8 mouse cellular contexts compared by ENCODE assay signal in genomic region chr5:76139808-76140729, GRCm38 (mm10). TPM values are rescaled to one million over a fixed set of nuclear protein-coding genes. Genes with fewer than 3 reads are reported as not detected.
A peak's percentile ranks its signal among the peaks of the same experiment; 100 is the strongest.
DNase-seq lines count a peak whose midpoint lies in the region; ATAC-seq and TF ChIP-seq lines count a peak whose summit lies in the region.

TSS of gene Srd5a3 (plus strand) at chr5:76140271.

- DNase-seq in A20 (ENCODE audit: low read depth, low spot score) (peak; percentile 98), liver (peak; percentile 96)
- DNase-seq in heart, embryonic 10.5 days (ENCODE audit: low spot score): peak; percentile 98
- DNase-seq in spleen, postnatal 4 days (ENCODE audit: low spot score in 2 of 2): peak; percentile 97 to 99

- peak within 1 kb of the TSS; percentile 82 for H3K4me2 ChIP-seq in kidney, embryonic 15.5 days

- WGBS in heart, embryonic 10.5 days: 1% methylated on average over 63 of the region's 69 CpGs
- WGBS in kidney, embryonic 15.5 days: under 1% methylated on average over 68 of the region's 69 CpGs

- H3K4me1 ChIP-seq in bone marrow macrophage, adult 2 months (ENCODE audit: control insufficient read depth, insufficient read depth, low read length): peaks cover 43% of the 10 kb centered on the region
- H3K4me1 ChIP-seq in embryonic fibroblast, embryonic 13.5 days (ENCODE audit: control insufficient read depth, insufficient read depth, low read length): no peaks in the 10 kb centered on the region
- H3K4me1 ChIP-seq in heart, embryonic 10.5 days: peaks cover 21% of the 10 kb centered on the region
- H3K4me1 ChIP-seq in kidney, embryonic 15.5 days: peaks cover 15% of the 10 kb centered on the region

- peak within 1 kb of the TSS; percentile 90 for H3K27ac ChIP-seq in bone marrow macrophage, adult 2 months (ENCODE audit: insufficient read depth, low read depth, low read length)
- H3K27ac ChIP-seq in embryonic fibroblast, embryonic 13.5 days (ENCODE audit: insufficient read depth, low read length): peak within 1 kb of the TSS; percentile 79
- peak within 1 kb of the TSS; percentile 98 for H3K27ac ChIP-seq in heart, embryonic 10.5 days
- peak within 1 kb of the TSS; percentile 100 for H3K27ac ChIP-seq in kidney, embryonic 15.5 days

- TF ChIP-seq CTCF in bone marrow macrophage, adult 2 months (IDR thresholded peaks at IDR 0.05; ENCODE audit: low read depth, low read length): no peak; the same call in 1 of the 2 replicates
- peak; percentile 51; the same call in 1 of the 2 replicates for TF ChIP-seq CTCF in embryonic fibroblast, embryonic 13.5 days (IDR thresholded peaks at IDR 0.05; ENCODE audit: borderline replicate concordance, insufficient read depth, low read length)

- H3K4me3 ChIP-seq in bone marrow macrophage, adult 2 months (ENCODE audit: insufficient read depth, low read length): peak within 1 kb of the TSS; percentile 75
- peak within 1 kb of the TSS; percentile 90 for H3K4me3 ChIP-seq in embryonic fibroblast, embryonic 13.5 days (ENCODE audit: insufficient read depth, low read length)
- H3K4me3 ChIP-seq in heart, embryonic 10.5 days: peak within 1 kb of the TSS; percentile 75
- H3K4me3 ChIP-seq in kidney, embryonic 15.5 days (replicated peaks): peak within 1 kb of the TSS; percentile 70

- peak; percentile 98 for ATAC-seq in kidney, embryonic 15.5 days (replicated peaks; ENCODE audit: low FRiP score)
- ATAC-seq in monocyte, adult 5-6 weeks (replicated peaks; ENCODE audit: insufficient number of reproducible peaks, low FRiP score, low TSS enrichment, poor library complexity, severe bottlenecking): peak; percentile 83

- TF ChIP-seq POLR2A in bone marrow macrophage, adult 2 months (IDR thresholded peaks at IDR 0.05; ENCODE audit: borderline replicate concordance, low read depth, low read length): 0 out of 2 replicates have a peak, but pooled peaks have one; percentile 17
- TF ChIP-seq POLR2A in embryonic fibroblast, embryonic 13.5 days (IDR thresholded peaks at IDR 0.05; ENCODE audit: low read depth, low read length): no peak; the same call in none of the 2 replicates

- no peaks in the 10 kb centered on the region for H3K9me3 ChIP-seq in heart, embryonic 10.5 days
- no peaks in the 10 kb centered on the region for H3K9me3 ChIP-seq in kidney, embryonic 15.5 days (replicated peaks)

- no peaks in the 10 kb centered on the region for H3K27me3 ChIP-seq in heart, embryonic 10.5 days (ENCODE audit: insufficient read depth, poor library complexity, severe bottlenecking)
- H3K27me3 ChIP-seq in kidney, embryonic 15.5 days: no peaks in the 10 kb centered on the region

- H3K9ac ChIP-seq in kidney, embryonic 15.5 days: peak within 1 kb of the TSS; percentile 82

- H3K36me3 ChIP-seq in heart, embryonic 10.5 days: no peaks in the 10 kb centered on the region
- no peaks in the 10 kb centered on the region for H3K36me3 ChIP-seq in kidney, embryonic 15.5 days

RNA-seq across cellular contexts. Expression of gene Srd5a3, which starts in this region (rescaled TPM):
- 57.3 and 60.0 TPM in 2 replicates for polyA plus RNA-seq in bone marrow macrophage, adult 2 months (2012; ENCODE audit: insufficient read depth, insufficient read length, missing spikeins)
- 37.0 and 37.2 TPM in 2 replicates for polyA plus RNA-seq in embryonic fibroblast, embryonic 13.5 days (2011; ENCODE audit: insufficient read length, low read depth, missing spikeins)
- 31.0 and 32.6 TPM in 2 replicates for polyA plus RNA-seq in heart, embryonic 10.5 days (2016; fragmentation: Nextera tagmentation; extraction: Ambion mirVana)
- 40.0 and 40.4 TPM in 2 replicates for polyA plus RNA-seq in kidney, embryonic 15.5 days (2015; fragmentation: Nextera tagmentation; extraction: Ambion mirVana)
- 42.6 to 47.3 TPM (median 45.9 TPM) in 3 replicates for total RNA-seq in monocyte, adult 5-6 weeks (2017)

Comparison
In these comparisons a context has a peak if more than half of its experiments do, and no peak if none do; other contexts are left out.
1. Peak in every context shown above with its lines: DNase-seq, ATAC-seq, H3K4me3 ChIP-seq and H3K27ac ChIP-seq.